Mouse (Mus musculus): ENCODE data around the gene Naaladl1.

GRCm38 (mm10) chr19:6163872-6164547 is 58.4 kb downstream of the Naaladl1 start:
- TF ChIP-seq EP300 (IDR thresholded peaks at IDR 0.05; ENCODE audit: low read depth) = no peak
- TF ChIP-seq CTCF (IDR thresholded peaks at IDR 0.05; ENCODE audit: low read depth) = no peak

Data from heart, postnatal 0 days (tissue).